Mouse (Mus musculus) forebrain, embryonic 12.5 days (tissue): ENCODE measurements at regions not wholly inside any gene's neighbourhood (a gene's known extent, or its start where the extent isn't known, plus 50 kb on each side); places are given as distances from the start of the nearest gene placed in this dataset.

Experiments used
- ATAC-seq: fragments of 200-750 bp; cut with Nextera tagmentation; 2 replicates; pipeline ENCODE4 v1.8.0; 2017; ENCODE audit warnings: moderate TSS enrichment; ENCODE audit not compliant: low FRiP score
- H3K27ac ChIP-seq: fragments of 300-500 bp; sonication (generic); 2 replicates; pipeline ENCODE4 v1.5.1; 2016; ENCODE audit warnings: mild to moderate bottlenecking
- H3K27me3 ChIP-seq: fragments of 300-500 bp; sonication (generic); 2 replicates; pipeline ENCODE4 v1.6.1; 2016; ENCODE audit warnings: mild to moderate bottlenecking
- H3K36me3 ChIP-seq: fragments of 300-500 bp; sonication (generic); replicated peaks from 2 replicates; pipeline ENCODE4 v1.6.1; 2016; ENCODE audit warnings: mild to moderate bottlenecking
- H3K4me1 ChIP-seq: fragments of 300-500 bp; sonication (generic); 2 replicates; pipeline ENCODE4 v1.6.1; 2016
- H3K4me2 ChIP-seq: fragments of 300-500 bp; sonication (generic); 2 replicates; pipeline ENCODE4 v1.6.1; 2016; ENCODE audit warnings: mild to moderate bottlenecking, moderate library complexity
- H3K4me3 ChIP-seq: fragments of 300-500 bp; sonication (generic); replicated peaks from 2 replicates; pipeline ENCODE4 v1.5.1; 2016; ENCODE audit warnings: mild to moderate bottlenecking
- H3K9ac ChIP-seq: fragments of 300-500 bp; sonication (generic); 2 replicates; pipeline ENCODE4 v1.6.1; 2016; ENCODE audit warnings: mild to moderate bottlenecking
- H3K9me3 ChIP-seq: fragments of 300-500 bp; sonication (generic); 2 replicates; pipeline ENCODE4 v1.6.1; 2016
- WGBS: fragments of 180-500 bp; shearing (Covaris S2); methylation state at CpG from one replicate; pipeline ENCODE4 v1.1.7; 2016; 5-methylcytosine and 5-hydroxymethylcytosine counted together

DNA sequence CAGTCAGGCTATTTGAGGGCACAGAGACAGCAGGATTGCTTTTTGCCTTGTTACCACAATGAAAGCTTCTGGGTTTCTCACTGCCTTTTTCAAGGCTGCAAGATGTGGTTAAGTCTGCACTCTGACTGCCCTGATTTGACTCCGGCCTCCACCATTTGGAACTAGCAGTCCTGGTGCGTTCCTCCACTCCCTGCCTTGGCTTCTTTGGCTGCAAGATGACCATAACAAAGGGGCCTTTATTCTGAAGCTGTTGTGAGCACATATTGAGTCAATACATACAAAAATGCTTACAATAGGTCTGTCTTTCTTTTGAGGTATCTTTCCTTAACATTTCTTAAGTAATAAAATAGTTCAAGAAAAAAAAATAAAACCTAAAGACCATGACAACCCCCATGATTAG, 314.8 kb downstream of the Hace1 start:
- no peaks in the 10 kb centered on the region for H3K27me3 ChIP-seq

DNA sequence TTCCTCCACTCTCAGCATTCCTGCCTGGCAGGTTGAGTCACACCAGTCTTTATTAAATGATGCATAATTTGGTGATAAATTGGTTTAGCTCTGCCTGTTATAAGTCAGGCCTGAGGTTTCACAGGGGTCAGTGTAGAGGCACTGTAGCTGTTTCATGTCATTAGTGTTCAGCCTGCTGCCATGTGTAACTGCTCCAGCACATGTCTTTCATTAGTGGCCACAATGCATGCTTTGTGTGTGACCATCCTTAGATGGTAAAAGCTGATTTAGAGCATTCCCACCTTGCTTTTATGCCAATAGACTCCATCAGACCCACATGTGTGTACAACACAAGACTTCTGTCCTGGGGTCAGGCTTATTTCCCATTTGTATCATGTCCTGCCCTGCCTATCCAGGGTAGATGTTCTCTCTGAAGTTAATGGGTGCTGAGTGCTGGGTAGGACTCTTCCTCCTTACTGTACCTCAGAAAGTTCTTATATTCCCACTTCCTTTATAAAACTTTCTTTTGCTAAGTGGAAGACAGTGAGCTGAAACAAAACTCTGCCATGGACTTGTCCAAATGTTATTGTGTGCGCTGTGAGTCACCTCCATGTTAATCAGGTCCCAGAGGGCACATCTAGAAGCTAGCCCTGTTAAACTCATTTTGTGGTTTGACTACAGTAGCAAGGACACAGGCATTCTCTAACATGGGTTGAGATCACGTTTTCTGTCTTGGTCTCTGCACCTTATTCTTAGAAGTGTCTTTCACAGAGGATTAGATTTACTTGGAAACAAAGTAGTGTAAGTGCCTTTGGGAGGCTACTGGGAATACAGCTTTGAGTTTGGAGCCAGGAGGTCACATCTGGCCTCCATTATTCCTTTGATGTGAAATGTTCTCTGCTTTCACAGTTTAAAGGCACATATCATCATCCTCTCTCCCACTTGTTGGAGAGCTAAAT, 316.5 kb downstream of the Hace1 start:
- no peaks in the 10 kb centered on the region for H3K4me1 ChIP-seq
- H3K9ac ChIP-seq, result no peak overlapping the region
- H3K36me3 ChIP-seq, result no peaks in the 10 kb centered on the region
- H3K27ac ChIP-seq, result no peak overlapping the region
- 66% methylated on average over 2 of the region's 2 CpGs for WGBS
- no peak overlapping the region for H3K4me3 ChIP-seq
- no peak overlapping the region for H3K4me2 ChIP-seq
- H3K27me3 ChIP-seq, result no peaks in the 10 kb centered on the region
- ATAC-seq, result no peak
- H3K9me3 ChIP-seq, result no peaks in the 10 kb centered on the region

More for the DNA sequence above, 314.8 kb downstream of the Hace1 start:
- H3K36me3 ChIP-seq, result no peaks in the 10 kb centered on the region
- no peaks in the 10 kb centered on the region for H3K9me3 ChIP-seq
- no peak overlapping the region for H3K4me3 ChIP-seq
- H3K27ac ChIP-seq, result no peak overlapping the region
- H3K4me2 ChIP-seq, result no peak overlapping the region
- ATAC-seq, result no peak
- 53% methylated on average over 2 of the region's 2 CpGs for WGBS
- no peaks in the 10 kb centered on the region for H3K4me1 ChIP-seq
- no peak overlapping the region for H3K9ac ChIP-seq

DNA sequence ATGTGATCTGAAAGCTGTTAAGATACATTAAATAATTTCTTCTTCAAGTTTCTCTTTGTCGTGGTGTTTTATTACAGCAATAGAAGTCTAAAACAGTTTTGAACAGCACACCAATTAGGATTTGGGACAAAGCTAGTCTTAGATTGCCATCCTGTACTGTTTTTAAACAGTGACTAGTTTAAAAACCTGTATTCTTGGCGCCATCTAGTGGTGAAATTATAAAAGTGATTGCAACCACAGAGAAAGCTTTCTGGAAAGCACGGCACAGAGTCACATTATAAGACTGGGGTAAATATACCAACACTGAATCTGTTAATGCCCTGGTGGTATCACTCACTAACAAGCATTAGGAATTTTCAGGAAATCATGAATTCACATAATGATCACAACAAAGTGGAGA, 339.3 kb downstream of the Hace1 start:
- no peak overlapping the region for H3K9ac ChIP-seq
- H3K27ac ChIP-seq, result no peak overlapping the region
- no peaks in the 10 kb centered on the region for H3K4me1 ChIP-seq
- H3K36me3 ChIP-seq, result no peaks in the 10 kb centered on the region
- no peaks in the 10 kb centered on the region for H3K27me3 ChIP-seq
- no peak overlapping the region for H3K4me3 ChIP-seq
- no peaks in the 10 kb centered on the region for H3K9me3 ChIP-seq
- no peak for ATAC-seq
- H3K4me2 ChIP-seq, result no peak overlapping the region
- 22% methylated on average over 3 of the region's 3 CpGs for WGBS

- no peak for ATAC-seq
- no peak overlapping the region for H3K4me3 ChIP-seq
- no peak overlapping the region for H3K27ac ChIP-seq
- H3K9me3 ChIP-seq, result no peaks in the 10 kb centered on the region
- no peak overlapping the region for H3K9ac ChIP-seq
- H3K27me3 ChIP-seq, result no peaks in the 10 kb centered on the region
- WGBS, result 35% methylated on average over 1 of the region's 1 CpGs
- no peak overlapping the region for H3K4me2 ChIP-seq
- no peaks in the 10 kb centered on the region for H3K36me3 ChIP-seq
- no peaks in the 10 kb centered on the region for H3K4me1 ChIP-seq
Observed at GRCm38 (mm10) chr10:45925746-45926145, 348.1 kb downstream of the Hace1 start.

DNA sequence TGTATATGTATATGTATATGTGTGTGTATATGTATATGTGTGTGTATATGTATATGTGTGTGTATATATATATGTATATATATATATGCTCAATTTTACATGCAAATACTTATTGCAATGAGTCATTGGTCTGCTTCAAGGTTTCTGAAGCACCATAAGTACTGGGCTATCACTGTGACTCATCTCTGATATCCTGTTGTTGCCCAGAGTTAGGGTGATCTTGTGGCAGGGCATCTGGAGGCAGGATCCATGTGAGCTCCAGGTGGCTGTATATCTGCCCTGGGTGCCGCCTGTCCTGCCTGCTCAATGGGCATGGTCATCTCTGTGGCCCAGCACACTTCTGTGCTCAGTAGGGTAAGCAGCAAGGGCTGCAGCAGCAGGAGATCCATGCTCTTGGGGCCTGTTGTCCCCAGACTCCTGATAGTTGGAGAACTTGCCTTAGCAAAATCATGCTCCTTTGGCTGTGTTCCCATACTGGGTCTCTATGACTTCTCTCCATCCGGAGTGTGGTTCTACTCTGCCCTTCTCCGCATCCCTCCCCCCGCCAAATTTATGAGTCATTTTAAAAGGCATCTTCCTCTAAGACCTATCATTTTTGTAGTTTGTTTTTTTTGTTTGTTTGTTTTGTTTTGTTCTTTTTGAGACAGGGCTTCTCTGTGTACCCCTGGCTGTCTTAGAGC, 356.1 kb downstream of the Hace1 start:
- H3K27ac ChIP-seq, result no peak overlapping the region
- H3K4me2 ChIP-seq, result no peak overlapping the region
- H3K4me3 ChIP-seq, result no peak overlapping the region
- no peak overlapping the region for H3K9ac ChIP-seq
- no peaks in the 10 kb centered on the region for H3K27me3 ChIP-seq
- H3K4me1 ChIP-seq, result no peaks in the 10 kb centered on the region
- H3K36me3 ChIP-seq, result no peaks in the 10 kb centered on the region
- ATAC-seq, result no peak
- no peaks in the 10 kb centered on the region for H3K9me3 ChIP-seq
- WGBS, result 92% methylated on average over 4 of the region's 4 CpGs

- Histone ChIP-seq H3K27ac (no peak overlapping the region), H3K9me3 (no peaks in the 10 kb centered on the region), H3K36me3 (no peaks in the 10 kb centered on the region), H3K4me1 (no peaks in the 10 kb centered on the region), H3K9ac (no peak overlapping the region), H3K27me3 (no peaks in the 10 kb centered on the region), H3K4me2 (no peak overlapping the region), H3K4me3 (no peak overlapping the region)
- no peak for ATAC-seq
Observed at GRCm38 (mm10) chr10:45957686-45958085, 380.1 kb downstream of the Hace1 start.

GRCm38 (mm10) chr10:45972240-45972639, 394.6 kb downstream of the Hace1 start:
- WGBS, result 65% methylated on average over 1 of the region's 1 CpGs

DNA sequence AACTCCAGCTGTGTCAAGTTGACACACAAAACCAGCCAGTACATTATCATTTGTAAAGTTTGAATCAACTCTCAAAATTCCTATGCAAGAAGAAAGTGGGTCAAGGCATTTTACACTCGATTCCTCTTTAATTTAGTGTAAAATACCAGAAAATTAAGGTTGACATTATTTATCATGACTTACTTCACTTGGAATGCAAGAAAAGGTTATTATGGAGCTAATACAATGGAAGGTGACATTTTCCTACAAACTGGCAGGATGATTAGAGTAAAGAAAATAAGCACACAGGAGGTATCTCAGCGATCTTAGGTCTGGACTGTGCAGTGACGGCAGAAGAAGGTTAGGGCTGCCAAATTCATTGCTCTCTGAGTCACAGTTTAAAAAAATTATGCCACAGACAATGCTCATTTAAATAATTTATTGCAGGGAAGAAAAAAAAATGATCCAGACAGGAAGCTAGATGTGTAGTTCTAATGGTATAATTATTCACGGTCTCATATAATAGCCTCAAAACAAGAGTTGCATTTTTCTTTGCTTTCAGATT, 405.2 kb downstream of the Hace1 start:
- no peaks in the 10 kb centered on the region for H3K27me3 ChIP-seq
- H3K4me2 ChIP-seq, result no peak overlapping the region
- H3K4me3 ChIP-seq, result no peak overlapping the region
- no peak overlapping the region for H3K9ac ChIP-seq
- WGBS, result 73% methylated on average over 4 of the region's 4 CpGs
- ATAC-seq, result no peak
- H3K9me3 ChIP-seq, result no peaks in the 10 kb centered on the region
- H3K27ac ChIP-seq, result no peak overlapping the region
- H3K36me3 ChIP-seq, result no peaks in the 10 kb centered on the region
- no peaks in the 10 kb centered on the region for H3K4me1 ChIP-seq

More at GRCm38 (mm10) chr10:45972240-45972639, 394.6 kb downstream of the Hace1 start:
- Histone ChIP-seq H3K4me1 (no peaks in the 10 kb centered on the region), H3K36me3 (no peaks in the 10 kb centered on the region), H3K4me2 (no peak overlapping the region), H3K9ac (no peak overlapping the region), H3K4me3 (no peak overlapping the region), H3K27me3 (no peaks in the 10 kb centered on the region), H3K27ac (no peak overlapping the region), H3K9me3 (no peaks in the 10 kb centered on the region)
- no peak for ATAC-seq

- no peaks in the 10 kb centered on the region for H3K4me1 ChIP-seq
- H3K4me3 ChIP-seq, result no peak overlapping the region
- H3K9me3 ChIP-seq, result no peaks in the 10 kb centered on the region
- peak; percentile 33; the same call in 1 of the 2 replicates for ATAC-seq
- 64% methylated on average over 6 of the region's 6 CpGs for WGBS
- no peak overlapping the region for H3K4me2 ChIP-seq
- no peak overlapping the region for H3K9ac ChIP-seq
- H3K36me3 ChIP-seq, result no peaks in the 10 kb centered on the region
- no peaks in the 10 kb centered on the region for H3K27me3 ChIP-seq
- no peak overlapping the region for H3K27ac ChIP-seq
Observed at GRCm38 (mm10) chr10:45983671-45984335, 406.2 kb downstream of the Hace1 start.

DNA sequence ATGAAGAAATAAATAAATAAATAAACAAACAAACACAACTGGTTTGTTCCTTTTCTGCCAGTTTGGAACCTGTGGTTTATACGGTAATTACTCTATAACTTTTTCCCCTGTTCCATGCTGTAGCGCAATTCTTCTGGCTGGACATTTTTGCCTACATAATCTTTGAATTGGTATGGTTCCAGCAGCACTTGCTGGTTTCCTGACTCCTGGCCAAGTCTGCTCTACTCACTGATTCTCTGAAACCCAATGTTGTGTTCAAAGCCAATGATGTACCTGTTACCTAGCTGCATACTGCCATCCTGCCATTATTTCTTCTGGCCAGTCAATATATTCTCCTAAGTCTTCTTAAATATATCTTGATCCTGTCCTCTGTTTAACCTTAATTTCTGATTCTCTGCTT, 408.7 kb downstream of the Hace1 start:
- H3K4me2 ChIP-seq, result no peak overlapping the region
- H3K4me3 ChIP-seq, result no peak overlapping the region
- no peak overlapping the region for H3K27ac ChIP-seq
- 89% methylated on average over 2 of the region's 2 CpGs for WGBS
- no peaks in the 10 kb centered on the region for H3K27me3 ChIP-seq
- H3K9me3 ChIP-seq, result no peaks in the 10 kb centered on the region
- no peaks in the 10 kb centered on the region for H3K4me1 ChIP-seq
- ATAC-seq, result no peak
- no peaks in the 10 kb centered on the region for H3K36me3 ChIP-seq
- no peak overlapping the region for H3K9ac ChIP-seq

GRCm38 (mm10) chr10:46006319-46006718, 428.7 kb downstream of the Hace1 start:
- no peak overlapping the region for H3K9ac ChIP-seq
- ATAC-seq, result no peak
- no peaks in the 10 kb centered on the region for H3K4me1 ChIP-seq
- WGBS, result 42% methylated on average over 2 of the region's 2 CpGs
- no peaks in the 10 kb centered on the region for H3K27me3 ChIP-seq
- H3K9me3 ChIP-seq, result no peaks in the 10 kb centered on the region
- no peak overlapping the region for H3K27ac ChIP-seq
- H3K4me2 ChIP-seq, result no peak overlapping the region
- H3K36me3 ChIP-seq, result no peaks in the 10 kb centered on the region
- no peak overlapping the region for H3K4me3 ChIP-seq

DNA sequence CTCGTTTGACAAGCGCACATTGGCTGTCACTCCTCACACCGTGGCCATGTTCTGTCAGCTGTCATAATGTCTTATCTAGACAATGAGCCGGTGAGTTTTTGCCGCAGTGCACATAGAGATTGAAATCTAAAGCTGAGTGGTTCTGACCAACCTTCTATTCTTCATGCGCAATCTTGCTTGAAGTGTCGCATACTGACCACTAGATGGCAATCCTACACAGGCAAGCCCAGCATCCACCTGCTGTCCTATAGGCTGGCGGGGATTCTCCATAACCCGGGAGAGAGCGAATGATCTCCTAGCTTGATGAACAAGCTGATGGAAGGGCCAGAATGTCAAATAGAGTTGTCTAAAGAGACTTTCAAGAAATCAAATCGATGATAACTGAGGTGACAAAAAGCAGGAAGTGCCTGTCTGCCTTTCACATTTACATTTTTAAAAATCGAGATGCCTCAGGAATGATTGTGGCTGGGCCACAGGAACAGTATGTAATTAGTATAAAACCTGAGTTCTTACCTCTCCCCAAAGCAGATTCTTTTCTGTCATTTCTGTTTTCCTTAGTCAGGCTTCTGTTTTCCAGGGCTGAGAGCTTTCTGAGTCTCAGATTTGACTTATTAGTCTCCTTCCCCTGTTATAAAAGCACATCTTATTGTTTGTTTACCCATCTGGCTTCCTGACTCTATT, 434.4 kb downstream of the Hace1 start:
- H3K9me3 ChIP-seq, result no peaks in the 10 kb centered on the region
- no peak overlapping the region for H3K27ac ChIP-seq
- no peak overlapping the region for H3K9ac ChIP-seq
- H3K27me3 ChIP-seq, result no peaks in the 10 kb centered on the region
- peak overlapping the region; percentile 6; the same call in 1 of the 2 replicates for H3K4me2 ChIP-seq
- peaks cover 3% of the 10 kb centered on the region; the same call in 1 of the 2 replicates for H3K4me1 ChIP-seq
- H3K36me3 ChIP-seq, result no peaks in the 10 kb centered on the region
- no peak overlapping the region for H3K4me3 ChIP-seq
- ATAC-seq, result peak; percentile 92
- 23% methylated on average over 12 of the region's 12 CpGs for WGBS
